Mouse (Mus musculus) WW6 (cell line): ENCODE data around the gene Prcd.
A peak's percentile ranks its signal among the peaks of the same experiment; 100 is the strongest.
"Not testable (repeated sequence)": the region's sequence is repeated elsewhere in the genome, so short reads cannot be mapped to it uniquely, and the experiment has no call there.

Source experiments
- DNase-seq: peaks from one replicate; pipeline ENCODE4 v3.0.0-alpha.2; 2013; ENCODE audit warnings: low read depth, low spot score

The Prcd gene

DNA sequence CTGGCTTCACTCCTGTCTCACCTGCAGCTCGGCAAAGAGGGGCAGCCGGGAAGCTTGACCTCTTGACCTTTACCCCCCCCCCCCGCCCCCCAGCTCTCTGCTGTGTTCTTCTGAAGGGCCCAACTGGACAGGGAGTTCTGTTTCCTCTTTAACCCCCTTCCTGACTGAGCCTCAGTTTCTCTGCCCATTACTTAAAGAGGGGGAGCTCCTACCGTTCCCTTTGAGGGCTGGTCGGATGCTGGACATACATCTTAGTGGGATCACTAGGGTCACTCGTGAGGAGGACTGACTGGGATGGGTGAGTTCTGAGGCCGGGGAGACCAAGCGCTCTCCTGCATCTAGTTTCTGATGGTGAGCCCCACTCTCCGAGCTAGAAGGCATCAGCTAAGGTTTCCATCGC is at the start of gene Prcd:
TSS of gene Prcd (plus strand) at position 301 of the 400 bp plus-strand sequence.
- DNase-seq = no peak

GRCm38 (mm10) chr11:116604097-116604496 is 49.2 kb upstream of the Prcd start:
- no peak for DNase-seq

DNA sequence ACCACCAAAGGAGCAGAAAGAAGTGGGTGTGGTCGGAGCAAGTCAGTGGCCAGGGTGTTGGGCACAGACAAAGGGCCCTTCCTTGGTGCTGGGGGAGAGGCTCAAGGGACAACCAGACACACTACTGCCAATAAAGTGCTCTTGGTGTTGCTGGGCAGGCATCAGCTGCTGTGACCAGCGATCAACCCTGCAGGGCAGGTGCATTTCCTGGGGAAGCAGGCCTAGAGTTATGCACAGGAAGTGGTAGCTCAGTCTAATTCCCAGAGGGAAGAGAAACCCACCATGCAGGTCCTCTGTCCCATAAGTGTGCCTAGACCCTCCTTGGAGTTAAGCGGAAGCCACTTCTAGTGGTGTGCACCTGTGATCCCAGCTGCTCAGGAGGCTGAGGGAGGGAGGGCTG is 45.6 kb upstream of the Prcd start:
- no peak for DNase-seq

DNA sequence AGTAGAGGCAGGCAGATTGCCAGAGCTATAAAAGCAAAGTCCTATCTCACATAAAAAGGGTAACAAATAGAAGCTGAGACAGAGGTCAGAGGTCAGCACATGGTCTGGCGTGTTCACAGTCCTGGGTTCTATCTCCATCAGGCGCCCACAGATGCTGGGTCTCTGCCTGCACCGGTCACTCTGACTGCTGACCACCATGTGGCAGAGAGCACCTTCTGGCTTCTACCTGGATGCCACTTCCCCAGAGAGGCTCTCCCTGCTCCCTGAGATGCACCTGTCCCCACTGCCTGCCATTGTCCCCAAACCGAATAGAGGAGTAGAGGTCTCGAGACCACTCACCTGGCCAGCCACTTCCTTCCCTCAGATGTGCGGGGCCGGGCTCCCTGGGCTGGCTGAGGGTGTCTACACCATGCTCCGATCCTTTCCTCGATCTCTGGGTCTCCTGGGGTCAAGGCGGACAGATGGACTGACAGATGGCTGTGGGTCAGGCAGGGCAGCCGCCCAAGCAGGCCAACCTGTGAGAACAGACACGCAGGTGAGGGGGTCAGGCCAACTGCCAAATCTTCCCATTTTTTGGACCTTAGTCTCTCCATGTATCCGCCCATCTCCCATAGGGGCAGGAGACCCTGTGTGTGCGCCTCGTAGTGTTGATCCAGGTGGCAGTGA is 43.2 kb upstream of the Prcd start:
- DNase-seq = no peak

GRCm38 (mm10) chr11:116611168-116611567 is 42.2 kb upstream of the Prcd start:
- DNase-seq = not testable (repeated sequence)

DNA sequence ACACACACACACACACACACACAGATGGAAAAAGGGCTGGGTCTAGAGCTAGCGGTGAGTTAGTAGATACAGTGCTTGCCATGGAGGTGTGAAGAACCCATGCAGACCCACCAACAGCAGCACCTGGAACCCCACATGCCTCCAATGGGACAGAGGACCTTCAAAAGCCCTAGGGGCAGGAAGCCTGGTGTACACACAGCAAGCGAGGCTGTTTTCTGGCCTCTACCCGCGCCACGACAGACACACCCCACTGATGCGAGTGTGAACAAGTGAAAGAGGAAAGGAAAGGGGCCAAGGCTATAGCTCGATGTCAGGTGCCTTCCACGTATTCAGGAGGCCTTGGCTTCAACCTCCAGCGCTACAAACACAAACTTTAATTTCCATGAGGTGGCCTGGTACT is 41.5 kb upstream of the Prcd start:
- no peak for DNase-seq

GRCm38 (mm10) chr11:116612554-116612953 is 40.8 kb upstream of the Prcd start:
- no peak for DNase-seq

GRCm38 (mm10) chr11:116613234-116613633 is 40.1 kb upstream of the Prcd start:
- DNase-seq = no peak

- DNase-seq = no peak
These were observed 37.4 kb upstream of the Prcd start for GRCm38 (mm10) chr11:116615735-116616437.

DNA sequence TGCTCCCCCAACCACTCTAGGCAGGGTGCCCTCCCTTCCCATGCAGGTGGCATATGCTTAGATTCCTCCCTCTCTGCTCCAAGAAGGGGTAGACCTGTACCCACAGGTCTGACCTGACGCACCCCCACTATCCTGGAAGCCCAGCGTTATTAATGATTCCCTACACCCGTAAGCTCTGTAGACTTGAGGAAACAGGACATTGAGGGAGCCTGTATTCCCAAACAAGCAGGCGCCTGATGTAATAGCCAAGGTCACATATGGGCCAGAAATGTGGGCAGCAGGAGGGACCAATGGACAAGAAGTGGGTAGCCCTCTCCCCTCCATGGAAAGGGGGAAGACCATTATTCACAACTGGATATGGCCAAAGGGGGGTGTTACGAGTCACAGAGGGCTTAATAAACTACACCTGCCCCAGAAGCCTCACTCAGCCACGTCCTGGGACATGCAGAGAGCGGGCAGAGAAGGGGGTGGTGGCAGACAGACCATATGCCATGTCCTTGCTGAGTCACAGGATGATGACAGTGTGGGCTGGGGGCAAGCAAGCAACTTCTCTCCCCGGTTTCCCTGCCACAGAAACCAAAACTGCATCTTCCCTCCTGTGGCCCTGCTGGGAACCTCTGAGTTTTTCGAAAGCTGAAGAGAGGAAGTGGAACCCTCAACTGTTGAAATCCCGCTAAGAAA is 36.8 kb upstream of the Prcd start:
- no peak for DNase-seq

DNA sequence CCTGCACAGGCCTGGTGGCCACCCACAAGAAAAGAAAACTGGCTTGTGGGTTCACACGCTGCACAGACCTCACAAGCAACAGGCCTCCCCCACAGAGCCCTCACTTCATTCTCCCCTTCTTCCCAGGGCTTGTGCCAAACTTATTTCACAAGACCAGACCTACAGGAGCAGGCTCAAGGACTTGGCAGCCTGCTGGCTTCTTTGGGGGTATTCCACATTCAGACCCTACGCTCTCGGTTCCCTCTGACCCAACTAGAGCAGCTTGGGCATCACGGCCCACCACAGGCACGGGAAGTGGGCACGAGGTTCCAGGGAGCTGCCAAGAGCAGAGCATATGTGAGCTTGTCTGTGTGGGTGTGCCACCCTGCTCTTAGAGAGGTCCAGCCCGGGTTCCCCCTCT is 35.7 kb upstream of the Prcd start:
- no peak for DNase-seq

DNA sequence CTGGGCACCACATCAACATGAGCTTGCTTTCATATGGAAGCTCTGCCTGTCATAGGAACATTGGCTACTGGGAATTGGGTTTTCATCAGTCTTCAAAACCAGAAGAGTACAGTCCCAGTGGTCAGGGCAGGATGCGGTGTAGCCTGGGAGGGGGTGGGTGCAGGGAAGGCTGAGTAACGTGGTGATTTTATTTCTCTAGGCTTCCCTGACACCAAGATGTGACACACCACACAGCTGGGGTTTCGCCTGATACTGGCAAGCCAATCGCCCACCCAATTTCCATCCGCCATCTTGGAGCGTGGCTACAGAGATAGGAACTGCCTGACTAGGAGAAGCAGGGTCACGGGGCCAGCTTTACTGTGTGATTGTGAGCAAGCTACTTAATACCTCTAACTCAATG is 34.7 kb upstream of the Prcd start:
- no peak for DNase-seq

DNA sequence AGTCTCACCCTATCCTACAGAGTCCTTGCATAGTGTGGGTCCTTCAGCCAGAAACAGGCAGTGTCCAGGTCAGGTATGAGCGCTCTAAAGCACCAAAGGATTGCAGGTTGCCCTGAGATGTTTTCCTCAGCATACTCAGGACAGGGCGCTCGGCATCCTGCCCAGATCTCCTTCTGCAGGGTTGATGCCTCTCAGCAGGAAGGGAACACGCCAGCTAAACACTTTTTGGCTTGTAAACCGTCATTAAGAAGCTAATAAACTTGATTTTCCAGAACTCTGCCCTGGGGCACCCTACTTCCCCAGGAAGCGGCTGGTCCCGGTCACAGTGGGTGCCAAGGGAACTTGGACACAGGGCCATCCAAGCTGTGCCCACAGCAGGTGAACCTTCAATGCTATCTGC is 34.2 kb upstream of the Prcd start:
- no peak for DNase-seq

DNA sequence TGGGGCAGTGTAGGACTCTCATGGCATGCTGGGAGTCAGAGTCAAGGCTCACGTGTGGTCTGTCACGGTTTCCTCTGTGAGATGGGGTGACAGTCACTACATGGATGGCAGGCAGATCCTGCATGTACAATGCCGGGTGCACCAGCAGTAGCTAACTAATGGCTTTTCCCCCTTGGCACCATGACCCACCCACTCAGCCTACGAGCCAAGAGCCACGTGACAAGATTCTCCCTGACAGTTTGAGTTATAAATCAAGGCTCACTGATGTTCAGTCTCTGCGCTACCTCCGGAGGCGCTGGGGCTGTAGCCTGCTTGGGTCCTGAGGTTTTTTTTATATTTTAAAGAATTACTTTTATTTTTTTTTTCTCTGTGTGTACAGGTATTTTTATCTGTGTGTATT is 33.8 kb upstream of the Prcd start:
- no peak for DNase-seq

GRCm38 (mm10) chr11:116620073-116620472 is 33.3 kb upstream of the Prcd start:
- DNase-seq = no peak

- no peak for DNase-seq
These were observed 32.6 kb upstream of the Prcd start for GRCm38 (mm10) chr11:116620559-116621253.

GRCm38 (mm10) chr11:116621258-116621704 is 32.1 kb upstream of the Prcd start:
- DNase-seq = no peak

DNA sequence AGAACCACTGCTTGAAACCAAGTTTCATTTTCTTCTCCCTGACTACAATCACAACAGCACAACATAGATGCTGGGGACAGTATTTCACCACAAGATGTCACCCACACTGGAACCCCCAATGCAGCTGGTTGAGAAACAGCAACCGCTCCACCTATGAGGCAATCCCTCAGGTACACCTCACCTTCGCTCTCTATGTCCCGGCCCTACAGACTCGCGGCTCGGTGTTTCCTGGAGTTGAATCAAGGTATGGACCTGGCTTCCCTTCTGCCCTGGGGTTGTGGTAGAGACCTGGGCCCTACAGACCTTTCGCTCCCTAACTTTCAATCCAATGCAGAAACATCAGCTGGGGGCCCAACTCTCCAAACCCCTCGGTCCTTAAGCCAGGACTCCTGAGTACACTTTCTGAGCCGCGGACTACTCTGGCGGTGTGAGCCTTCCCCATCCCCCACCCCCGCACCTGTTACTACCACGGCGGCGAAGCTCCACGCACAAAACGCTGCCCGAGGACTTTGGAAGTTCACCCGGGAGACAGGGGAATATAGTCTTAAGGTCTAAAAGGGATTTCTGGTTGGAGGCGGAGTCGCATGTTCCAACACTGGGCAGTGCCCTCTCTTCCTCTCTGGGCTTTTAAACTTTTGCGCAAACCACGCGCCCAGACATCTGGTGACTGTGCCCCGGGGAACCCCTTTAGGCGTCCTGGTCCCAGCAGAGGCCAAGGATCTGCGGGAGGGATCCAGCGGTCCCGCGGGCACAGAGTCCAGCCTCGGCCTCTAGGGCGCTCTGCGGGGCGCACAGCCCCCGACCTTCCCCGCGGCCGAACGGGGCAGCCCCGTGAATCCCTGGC is 29.8 kb upstream of the Prcd start:
- DNase-seq = no peak

GRCm38 (mm10) chr11:116624131-116624832 is 29.1 kb upstream of the Prcd start:
- peak; percentile 87 for DNase-seq
